Mouse (Mus musculus) adrenal gland, postnatal 10 days (tissue): ENCODE measurements around the gene Tox3. TPM values are rescaled to one million over a fixed set of nuclear protein-coding genes. Genes with fewer than 3 reads are reported as not detected.

Experiments used
- DNase-seq: peaks from one replicate; pipeline ENCODE4 v3.0.0; 2021; ENCODE audit warnings: mixed read lengths
- long read RNA-seq, 2 experiments: library from polyadenylated mRNA; stranded (forward); transcript quantifications; one replicate each; pipeline ENCODE4 v2.0.0; 2021
- total RNA-seq, 2 experiments: library from RNA; stranded (reverse); gene quantifications; 2 replicates each; pipeline ENCODE4 v1.2.3; 2021

Gene Tox3
- 1 to 10 TPM; 3.9 to 5.1 TPM for total RNA-seq
- long read RNA-seq, experiment 1, partial matches to known transcripts: 1 of 1 reads
- long read RNA-seq, experiment 1, other reads (novel, unspliced or antisense): 0 of 1 reads
- long read RNA-seq, experiment 2, partial matches to known transcripts: 0 of 2 reads
- long read RNA-seq, experiment 2, other reads (novel, unspliced or antisense): 2 of 2 reads

DNA sequence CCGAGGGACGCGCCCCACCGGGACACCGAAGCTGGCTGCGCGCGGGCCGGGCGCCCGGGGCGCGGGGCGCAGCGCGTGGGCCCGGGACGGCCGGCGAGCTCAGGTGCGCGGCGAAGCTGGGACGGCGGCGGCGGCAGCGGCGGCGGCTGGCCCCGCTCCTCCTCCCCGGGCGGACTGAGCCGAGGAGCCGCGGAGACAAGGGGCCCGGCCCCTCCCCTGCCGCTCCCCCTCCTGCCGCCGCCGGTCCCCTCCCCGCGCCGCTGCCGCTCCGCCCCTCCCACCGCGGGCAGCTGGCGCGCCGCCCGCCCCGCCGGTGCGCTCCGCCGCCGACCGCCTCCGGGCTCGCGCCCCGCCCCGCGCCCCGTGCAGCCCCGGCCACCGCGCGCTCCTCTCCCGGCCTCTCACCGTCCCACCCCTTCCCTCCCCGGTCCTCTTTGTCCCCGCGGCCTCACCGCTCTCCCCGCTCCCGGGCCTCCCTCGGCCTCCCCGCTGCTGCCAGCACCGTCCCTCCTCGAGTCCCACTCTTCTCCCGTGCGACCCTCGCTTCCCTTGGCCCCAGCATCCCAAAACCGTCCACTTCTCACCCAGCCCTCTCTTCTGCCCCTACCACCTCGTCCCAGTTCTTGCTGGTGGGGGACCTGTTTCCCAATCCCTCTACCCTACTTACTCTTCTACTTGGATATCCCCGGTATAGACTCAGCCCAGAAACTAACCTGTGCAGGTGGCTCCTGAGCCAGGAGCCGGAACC, at the start of gene Tox3:
Tox3 (minus strand) TSS at position 166 of the 748 bp plus-strand sequence.
- DNase-seq: peak; percentile 67

DNA sequence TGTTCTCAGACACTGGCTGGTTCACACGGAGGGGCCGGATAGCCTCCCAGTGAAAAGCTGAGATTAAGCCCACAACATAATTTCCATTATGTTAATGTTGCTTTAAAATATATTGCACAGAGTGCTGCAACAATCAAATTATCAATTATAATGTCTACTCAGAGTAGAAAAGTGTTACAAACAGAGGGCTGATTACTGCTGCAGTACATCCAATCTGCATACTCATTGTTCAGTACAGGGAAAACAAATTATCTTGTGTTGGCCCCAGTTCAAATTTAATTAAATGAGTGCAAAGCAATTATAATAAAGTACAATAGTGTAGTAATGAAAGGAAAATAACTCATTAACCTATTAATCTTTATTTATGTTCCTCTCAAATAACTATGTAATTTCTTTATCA, 44.5 kb upstream of the Tox3 start:
- DNase-seq: no peak

DNA sequence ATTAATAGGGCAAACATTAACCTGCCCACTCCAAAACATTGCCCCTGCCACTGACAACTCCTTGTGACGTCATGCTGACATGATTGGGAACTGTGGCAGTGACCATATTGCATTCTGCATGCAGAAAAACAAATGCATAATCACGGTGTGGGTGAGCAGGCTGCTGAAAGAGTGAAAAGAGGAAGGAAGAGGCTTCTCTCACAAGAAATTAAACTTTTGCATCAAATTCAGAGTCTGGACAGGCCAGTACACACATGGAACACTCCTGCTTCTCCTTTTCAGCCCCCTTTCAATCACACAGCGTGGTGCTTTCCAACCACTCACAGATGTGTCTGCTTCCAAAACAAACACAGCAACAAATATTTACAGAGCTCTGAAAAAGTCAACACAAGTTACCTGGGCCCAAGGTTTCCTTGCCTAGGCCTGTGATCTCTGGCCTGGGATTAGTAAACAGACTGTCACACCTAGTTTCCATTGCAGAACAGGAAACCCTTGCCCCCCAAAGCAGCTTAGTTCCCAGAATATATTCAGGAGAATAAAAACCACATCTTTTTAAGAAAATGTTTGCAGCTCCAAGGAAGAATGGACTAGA, 43.4 kb upstream of the Tox3 start:
- no peak for DNase-seq

DNA sequence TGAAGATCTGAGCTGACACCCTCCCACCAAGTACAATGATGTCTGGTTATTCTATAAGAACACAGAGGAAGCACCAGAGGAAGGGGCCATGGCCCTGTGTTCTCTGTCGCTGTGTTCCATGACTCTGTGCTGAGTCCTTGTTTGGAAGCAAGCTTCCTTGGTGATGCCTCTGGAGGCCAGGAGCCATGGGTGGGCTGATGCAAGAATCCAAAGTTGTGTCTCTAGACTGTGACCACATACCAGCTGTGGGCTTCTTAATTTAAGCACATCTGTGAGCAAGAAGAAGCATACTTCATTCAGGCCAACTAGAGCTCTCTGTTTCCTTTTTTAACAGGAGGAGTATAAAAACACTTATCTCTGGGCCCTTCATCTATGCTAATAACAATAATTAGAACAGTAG, 42.7 kb upstream of the Tox3 start:
- DNase-seq: no peak

DNA sequence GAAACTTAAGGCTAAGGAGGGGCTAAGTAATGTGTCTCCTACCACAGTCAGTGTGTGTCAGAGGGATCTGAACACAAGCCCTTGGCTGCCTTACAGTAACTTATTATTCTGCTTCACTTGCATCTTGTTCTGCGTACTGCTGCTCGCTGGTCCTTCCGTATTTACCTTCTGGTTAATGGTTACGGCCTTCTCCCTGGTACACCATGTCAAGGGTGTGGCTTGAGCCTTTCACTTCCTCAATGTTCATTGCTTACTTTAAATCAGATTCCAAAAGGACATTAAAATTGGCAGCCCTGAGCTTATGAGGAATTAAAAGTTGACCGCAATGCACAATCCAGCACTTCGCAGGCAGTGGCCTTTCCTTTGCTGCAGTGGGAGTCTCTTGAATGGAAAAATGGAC, 30.9 kb upstream of the Tox3 start:
- DNase-seq: no peak

DNA sequence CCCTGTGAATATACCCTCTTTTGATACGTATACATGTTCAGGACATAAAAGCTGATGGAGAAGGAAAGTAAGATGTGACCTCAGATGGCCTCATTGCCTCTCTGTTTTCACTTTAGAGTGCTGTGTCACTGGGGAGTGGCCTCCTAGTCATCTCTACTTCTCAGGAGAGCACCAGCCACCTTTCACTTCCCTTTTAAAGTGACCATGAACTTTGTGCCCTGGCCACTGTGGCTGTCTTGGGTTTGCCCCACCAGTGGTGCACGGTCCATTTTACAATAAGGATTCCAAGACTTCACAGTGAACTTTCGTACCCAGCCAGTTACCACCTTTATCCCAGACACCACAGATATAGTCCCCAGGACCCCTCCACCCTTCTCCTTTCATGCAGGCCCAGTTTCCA, 29.9 kb upstream of the Tox3 start:
- DNase-seq: no peak

DNA sequence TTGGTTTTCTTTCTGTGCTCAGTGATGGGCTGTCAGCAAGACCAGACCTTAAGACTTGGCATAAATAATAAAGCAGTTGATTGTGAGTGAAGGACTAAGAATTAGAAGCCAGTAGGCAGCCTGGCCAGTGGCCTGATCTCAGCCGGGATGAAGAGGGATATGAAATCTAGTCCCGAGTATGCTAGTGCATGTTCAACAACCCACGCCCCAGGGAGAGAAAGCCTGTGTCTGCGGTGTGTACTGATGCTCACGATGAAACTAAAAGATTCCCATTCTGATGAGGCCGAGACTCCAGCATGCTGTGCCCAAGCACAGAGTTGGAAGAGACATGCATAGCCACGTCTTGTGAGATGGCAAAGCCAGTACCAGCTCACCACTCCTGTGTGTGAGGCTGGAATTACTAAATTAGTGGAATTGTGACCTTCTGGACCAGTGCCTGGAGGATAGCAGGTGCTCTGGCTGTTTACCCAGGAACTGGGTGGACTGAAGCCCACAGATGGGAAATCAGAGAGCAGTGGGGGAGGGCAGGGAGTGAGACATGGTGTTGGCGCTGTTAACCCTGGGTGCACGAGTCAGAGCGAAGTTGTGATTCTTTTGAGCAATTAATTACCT, 23.6 kb upstream of the Tox3 start:
- no peak for DNase-seq

DNA sequence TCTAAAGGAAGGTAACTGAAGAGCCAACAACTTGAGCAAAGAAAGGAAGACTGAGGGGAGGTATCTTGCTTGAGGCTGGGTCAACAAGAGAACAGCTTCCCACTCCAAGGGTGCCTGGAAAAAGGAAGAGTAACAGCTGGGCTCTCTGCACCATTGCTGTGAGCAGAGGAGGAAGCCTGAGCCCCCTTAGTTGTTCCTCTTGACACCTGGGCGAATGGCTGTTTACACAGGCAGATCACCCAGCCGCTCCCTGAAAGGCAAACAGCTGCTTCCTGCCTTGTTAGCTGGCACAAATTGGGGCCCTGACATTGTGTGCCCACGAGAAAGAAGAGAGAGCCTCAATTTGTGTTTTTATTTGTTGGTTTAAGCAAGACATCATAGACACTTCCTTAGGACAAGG, 21.7 kb upstream of the Tox3 start:
- DNase-seq: no peak

DNA sequence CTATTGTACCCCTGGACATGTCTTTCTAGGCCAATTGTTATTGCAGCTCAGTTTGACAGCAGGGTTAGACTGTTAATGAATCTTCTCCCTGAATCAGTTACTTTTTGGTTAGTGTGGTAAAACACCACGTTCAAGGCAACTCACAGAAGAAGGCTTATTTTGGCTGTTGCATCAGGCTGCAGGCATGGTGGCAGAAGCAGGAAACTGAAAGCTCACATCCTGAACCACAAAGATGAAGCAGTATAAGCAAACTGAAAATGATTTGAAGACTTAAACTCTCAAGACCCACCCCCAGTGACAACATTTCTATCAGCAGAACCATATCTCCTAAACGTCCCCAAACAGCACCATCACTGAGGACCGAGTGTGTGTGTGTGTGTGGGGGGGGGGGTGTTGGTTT, 8.6 kb upstream of the Tox3 start:
- no peak for DNase-seq

DNA sequence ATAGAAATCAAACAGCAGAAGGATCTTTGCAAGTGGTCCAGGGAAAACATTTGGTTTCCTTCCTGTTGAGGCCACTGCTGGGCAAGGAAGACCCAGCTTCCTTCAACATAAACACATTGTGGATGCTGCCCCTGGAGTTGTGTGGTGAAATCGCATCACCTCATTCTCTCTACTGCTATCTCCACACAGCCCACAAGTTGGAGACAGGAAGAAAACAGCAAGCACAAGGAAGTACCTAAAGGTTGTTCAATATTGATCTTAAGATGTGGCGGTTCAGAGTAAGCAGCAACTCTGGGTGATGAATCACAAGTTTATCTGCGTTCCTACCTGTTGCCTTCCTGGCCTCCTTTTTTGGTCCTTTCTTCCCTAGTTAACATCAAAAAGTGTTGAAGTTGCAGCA, 6.6 kb upstream of the Tox3 start:
- no peak for DNase-seq

DNA sequence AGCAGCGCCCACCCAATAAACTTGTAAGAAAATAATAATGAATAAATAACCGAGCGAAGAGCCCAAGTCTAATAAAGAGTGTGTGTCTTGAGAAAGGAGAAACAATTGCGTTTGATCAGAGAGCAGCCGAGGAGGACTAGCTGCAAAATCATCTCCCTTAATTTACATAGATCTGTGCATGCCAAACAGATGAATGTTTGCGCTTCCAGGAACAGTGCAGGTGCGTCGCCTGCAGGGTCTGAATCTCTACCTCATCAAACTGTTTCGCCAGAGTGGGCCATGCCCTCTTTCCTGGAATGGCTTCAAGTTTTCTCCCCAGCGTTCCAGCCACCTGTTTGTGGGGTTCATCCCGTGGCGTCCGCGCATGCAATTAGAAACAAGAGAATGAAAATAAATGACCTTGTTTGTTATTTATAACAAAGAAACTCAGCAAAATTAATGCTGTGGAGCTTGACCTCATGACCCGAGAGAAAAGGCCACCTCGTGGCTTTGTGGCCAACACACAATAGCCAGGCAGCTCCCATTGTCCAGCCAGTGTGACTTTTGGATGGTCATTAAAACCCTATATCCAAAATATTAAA, 5.9 kb upstream of the Tox3 start:
- DNase-seq: no peak

DNA sequence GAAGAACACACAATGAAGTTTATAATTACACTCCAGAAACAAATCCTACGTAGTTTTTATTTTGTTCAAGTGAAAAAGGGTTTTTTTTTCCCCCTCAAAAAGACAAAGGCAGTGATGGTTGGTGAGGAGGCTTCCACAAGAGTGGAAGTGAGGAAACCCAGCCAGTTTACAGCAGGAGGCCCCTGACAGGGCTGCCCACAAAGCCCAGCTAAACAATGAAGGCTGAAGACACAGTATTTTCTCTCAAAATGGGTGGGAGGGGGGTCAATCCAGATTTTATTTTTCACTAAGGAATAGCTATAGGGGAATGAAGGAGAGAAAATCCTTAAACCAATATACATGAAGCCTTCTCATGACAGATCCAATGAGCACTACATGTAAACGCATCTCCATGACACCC, 5.4 kb upstream of the Tox3 start:
- DNase-seq: no peak

DNA sequence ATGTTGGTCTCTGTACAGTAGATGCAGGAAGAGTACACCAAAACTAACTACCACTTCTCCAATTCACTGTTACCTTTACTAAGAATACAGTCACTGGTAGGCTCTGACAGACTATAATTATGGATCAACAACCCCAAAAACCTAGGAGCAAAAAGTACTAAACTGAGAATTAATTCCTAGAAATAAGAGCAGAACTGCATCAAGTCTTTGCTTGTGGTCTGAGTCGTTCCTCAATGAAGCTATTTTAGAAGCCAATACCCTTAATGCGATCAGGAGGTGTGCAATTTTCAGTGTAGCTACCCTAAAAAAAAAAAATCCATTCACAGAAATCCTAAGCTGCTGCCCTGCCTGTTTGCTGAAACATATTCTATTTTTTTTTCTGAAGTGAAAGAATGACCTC, 4.8 kb upstream of the Tox3 start:
- DNase-seq: no peak

DNA sequence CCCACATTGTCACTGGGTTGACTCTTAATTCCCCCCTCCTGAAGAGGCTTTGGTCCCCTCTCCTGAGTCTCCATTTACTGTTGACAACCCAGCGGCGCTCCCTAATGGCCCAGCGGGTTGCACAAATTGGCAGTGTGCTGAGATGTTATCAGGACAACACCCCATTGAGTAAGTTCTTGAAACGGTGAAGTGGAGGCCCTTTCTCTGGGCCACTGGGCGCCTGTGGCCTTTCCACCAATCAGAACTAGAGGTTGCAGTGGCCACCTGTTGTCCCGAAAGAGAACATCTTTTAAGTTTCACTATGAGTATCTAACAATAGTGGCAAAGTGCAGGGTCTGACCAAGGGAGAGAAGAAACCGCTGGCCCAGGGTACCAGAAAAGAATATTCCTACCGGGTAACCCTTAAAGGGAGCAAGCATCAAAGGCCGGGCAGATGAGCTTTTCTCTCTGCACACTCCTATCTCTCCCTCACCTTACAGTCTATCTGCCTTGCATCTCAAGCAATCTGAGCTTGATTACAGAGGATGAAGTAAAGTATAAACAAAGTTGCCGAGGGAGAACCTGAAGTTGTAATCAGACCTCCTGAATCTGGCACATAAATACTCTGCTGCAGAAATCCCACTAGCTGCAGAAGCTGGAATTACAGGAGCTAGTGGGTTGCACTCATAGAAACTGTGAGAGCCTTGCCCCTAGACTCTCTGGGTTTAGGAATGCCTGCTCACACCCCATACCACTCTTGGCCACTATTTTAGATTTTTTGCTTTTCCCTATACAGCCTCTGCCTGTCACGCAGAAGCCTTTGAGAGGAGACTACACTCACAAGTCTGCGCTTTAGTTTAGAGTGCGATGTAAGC, 1.8 kb upstream of the Tox3 start:
- peak; percentile 11 for DNase-seq

DNA sequence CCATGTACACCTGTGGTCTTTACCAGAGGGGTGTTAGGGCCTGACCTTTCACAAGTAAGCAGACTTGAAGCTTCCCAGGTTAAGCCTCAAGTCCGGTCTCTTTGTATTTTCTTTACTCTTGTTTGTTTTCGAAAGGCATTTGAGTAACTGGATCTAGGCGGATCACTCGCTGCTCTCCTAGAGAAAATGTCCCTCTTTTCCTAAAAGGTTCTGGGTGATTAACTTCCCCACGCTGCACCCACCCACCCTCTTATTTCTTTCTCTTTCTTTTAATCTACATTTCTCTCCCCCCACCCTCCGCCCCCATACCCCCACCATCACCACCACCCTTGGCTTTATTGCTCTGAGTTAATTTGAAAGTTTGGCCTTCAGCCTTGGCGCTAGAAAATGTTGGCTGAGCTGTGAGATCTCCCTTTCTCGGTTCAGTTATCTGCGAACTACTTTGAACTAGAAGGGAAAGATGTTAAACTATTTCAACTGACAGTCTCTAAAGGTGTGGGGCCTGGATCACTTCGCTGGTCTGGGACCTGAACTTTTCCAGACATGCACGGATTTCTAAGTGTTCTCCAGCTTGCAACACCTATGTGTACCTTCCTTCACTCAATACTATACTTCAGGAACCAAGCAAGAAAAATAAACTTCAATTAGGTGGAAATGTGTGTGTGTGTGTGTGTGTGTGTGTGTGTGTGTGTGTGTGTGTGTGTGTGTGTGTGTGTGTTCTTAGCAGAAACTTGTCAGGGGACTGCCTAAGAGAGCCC, 962 bp upstream of the Tox3 start:
- DNase-seq: no peak

DNA sequence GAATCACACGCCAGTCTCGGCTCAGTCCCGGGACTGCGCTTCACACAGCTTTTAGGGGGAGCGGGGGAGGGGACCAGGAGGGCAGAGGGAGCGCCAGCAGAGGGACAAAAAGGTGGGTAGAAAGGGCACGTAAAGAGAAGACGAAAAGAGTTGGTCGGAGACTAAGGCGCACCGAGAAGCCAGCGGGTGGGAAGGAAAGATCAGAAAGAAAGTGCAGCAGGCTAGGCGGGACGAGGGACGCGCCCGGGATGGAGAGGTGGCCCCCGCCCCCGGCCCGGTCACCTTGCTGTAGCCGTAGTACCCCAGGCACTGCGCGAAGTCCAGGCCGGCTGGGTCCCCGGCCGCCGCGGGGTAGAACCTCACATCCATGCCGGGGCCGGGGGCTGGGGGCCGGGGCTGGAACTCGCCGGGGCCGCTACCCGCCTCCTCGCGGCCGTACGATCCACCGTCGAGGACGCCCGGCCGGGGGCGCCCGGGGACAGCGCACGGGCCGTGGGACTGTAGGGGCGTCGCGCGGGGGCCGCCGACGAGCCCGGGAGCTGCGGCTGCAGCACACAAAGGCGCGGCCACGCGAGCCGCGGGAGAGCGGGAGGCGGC, 464 bp downstream of the Tox3 start:
- peak; percentile 22 for DNase-seq

DNA sequence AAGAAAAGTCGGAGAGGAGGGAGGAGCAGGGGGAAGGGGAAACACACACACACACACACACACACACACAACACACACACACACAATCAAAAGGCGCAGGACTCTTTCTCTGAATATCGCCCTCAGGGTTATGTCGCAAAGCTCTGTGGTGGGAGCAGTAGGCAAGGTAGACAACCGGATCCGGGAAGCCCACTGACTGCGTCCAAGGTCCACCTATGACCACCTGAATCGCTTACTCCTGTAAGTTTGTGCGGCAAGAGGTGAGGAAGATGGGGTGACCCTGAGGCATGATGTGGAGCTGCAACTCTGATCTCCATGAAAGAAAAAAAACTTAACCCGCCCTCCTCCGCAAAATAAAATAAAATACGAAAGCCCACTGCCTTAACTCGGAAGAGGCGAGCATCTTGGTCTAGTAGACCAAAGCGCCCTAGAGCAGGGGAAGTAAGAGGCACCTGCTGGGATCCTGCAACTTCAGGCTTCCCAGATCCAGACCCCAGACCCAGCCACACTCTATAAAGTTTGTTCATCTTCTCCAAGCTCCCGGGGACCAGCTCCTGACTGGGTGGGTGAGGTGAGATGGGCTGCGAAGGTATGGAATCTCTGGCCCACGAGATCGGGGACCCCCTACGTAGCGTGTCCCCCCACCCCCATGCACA, 1.1 kb downstream of the Tox3 start:
- DNase-seq: no peak

DNA sequence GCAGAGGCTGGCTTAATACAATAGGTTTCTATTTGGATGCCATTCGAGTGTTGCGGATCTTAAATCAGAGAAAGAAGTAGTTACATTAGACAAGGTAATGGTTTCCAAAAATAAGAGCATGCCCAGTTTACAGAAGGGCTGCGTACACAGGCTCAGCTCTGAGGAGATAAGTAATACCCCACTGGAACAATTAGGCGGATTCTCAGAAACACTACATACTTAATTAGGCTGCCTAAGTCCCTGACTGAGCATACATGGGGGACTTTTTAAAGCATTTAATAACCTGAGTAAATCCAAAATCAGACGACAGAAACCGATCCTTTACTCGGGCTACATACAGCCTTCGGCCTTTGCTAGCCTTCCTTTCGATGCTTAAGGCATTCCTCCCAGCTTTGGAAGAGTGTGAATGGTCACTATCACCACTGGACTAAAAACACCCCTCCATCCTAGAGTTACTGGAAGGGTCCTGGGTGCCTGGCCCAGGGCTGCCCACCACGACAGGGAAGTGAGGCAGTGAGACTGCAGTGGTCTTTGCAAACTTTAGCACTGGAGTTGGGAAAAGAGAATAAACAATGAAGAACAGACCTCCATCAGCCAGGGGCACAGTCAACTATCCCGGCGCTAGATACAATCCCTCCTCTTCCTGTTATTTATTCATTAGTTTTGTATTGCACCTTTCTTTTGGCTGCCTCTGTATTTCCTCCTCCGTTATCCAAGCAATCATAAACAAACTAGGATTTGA, 1.8 kb downstream of the Tox3 start:
- no peak for DNase-seq
